Mouse (Mus musculus): ENCODE data around the gene Dcbld1.

Dcbld1 gene

DNA sequence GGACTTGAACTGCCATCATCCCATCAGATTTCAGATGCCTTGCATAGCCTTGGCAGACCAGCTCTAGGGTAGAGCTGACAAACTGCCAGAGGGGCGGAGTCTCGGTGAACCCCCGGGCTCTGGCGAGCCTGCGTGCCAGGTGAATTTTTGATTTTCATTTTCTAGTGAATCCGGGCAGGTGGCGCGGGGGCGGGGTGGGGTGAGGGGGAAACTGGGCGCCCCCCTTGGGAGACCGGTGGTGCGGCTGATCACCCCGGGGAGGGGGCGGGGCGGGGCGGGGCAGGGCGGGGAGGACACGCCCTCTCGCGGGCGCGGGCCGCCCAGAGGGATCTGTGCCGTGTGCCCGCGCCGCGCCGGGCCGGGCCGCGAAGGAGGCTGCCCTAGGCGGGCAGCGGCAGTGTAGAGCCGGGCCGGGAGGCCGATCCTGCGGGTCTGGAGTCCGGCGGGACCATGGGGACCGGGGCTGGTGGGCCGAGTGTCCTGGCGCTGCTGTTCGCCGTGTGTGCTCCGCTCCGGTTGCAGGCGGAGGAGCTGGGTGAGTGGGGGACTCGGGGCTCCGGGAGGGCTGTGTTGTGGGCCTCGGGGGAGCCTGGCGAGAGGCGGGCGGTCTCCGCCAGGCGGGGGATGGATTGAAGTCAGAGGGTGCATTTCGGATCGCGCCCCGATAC, at the start of gene Dcbld1:
TSS of gene Dcbld1 (plus strand) at position 319 of the 668 bp plus-strand sequence.
- DNase-seq (ENCODE audit: low spot score): peak; percentile 56

DNA sequence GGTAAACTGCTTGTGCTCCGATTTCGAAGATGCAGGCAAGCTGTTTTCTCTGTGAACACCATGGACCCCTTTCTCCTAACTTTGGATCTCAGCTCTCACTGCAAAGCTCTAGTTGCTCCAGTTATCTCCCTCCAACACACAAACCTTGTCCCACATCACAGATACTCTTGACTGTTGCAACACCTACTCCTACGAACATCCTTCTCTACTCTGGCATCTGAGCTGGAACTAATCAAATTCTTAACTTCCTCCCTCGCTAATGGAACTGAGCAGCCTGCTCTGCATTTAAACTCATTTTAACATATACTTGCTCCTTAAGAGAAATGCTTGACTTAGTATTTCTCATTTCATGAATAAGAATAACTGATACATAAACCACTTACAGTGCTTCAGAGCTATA, 47.5 kb upstream of the Dcbld1 start:
- no peak for DNase-seq (ENCODE audit: low spot score)

DNA sequence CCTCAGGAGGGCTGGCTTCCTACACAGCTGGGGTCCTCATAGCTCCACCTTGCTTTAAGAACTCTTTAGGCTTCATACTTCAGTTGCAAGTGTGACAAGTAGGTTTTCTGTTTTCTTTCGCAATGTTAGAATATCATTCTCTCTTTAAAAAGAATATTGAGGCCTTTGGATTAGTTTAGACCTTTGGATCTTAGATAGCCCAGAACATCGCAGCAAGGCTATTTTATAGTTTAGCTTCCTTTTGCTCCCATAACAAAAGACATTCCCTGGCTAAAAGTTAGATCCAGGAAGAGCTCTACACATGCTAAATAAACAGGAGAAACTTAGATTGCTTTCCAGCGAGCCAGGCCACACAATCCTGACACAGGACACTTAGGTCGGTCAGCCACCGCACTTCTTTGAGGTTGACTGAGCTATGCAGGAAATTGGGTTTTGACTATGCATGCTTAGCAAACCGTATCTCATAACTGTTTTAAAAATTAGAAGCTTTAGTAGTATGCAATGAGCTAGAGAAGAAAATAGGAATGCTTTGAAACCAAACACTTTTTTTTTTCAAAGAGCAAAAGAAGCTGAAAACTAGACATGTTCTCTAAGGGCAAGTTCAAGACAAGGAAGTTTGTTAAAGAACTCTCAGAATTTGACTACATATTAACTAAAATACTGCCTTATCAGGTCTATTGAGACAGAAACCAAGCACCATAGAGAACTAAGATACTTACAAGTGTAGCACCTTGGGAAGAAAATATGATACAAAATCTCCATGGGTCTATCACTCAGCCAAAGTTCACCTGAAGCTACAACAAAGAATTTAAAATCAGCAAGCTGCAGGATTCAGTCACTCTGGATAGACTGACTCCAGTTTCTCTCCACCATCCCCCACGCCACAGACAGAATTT, 38.2 kb upstream of the Dcbld1 start, which contains the start of gene Ros1:
TSS of gene Ros1 (minus strand) at position 288 of the 896 bp plus-strand sequence.
- DNase-seq (ENCODE audit: low spot score): no peak

DNA sequence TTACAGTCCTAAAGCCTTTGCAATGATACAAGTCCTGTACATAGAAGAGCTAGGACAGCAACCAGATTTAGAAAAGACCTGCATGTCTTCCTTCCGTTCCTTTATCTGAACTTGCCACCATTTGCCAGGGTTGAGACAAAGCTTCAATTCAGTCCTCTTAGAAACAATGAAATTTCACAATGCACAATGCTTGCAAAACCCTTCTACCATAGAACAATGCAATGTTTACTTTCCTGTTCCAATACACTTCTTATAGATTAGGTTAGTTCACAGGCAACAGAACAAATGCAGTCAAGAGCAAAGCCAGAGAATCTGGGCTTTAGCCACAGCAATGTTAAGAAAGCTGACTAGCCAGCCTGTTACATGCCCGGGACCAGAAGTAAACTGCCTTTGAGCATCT, 29.4 kb upstream of the Dcbld1 start:
- DNase-seq (ENCODE audit: low spot score): no peak

DNA sequence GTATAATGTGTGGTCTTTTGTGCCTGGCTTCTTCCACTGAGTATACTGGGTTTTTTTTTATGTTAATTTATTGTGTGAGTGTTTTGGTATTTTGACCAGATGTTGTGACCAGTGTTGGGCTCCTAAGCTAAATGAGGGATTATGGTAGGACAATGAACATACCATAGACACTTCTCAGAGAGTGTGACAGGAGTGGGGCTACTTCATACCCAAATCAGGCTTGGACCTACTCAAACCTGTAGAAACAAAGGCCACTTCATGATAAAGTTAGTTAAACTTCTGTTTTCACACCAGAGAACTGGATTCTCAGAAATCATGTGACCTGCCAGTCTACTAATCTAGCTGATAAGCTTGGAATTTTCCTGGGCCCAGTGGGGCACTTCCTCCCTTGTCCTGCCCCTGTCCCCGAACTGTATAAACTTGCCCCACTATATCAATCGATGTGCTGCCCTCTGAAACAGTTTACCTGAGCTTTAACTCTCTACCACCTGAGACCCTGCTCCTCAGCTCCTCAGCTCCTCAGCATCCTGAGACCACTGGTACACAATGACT, 18.1 kb upstream of the Dcbld1 start:
- no peak for DNase-seq (ENCODE audit: low spot score)

DNA sequence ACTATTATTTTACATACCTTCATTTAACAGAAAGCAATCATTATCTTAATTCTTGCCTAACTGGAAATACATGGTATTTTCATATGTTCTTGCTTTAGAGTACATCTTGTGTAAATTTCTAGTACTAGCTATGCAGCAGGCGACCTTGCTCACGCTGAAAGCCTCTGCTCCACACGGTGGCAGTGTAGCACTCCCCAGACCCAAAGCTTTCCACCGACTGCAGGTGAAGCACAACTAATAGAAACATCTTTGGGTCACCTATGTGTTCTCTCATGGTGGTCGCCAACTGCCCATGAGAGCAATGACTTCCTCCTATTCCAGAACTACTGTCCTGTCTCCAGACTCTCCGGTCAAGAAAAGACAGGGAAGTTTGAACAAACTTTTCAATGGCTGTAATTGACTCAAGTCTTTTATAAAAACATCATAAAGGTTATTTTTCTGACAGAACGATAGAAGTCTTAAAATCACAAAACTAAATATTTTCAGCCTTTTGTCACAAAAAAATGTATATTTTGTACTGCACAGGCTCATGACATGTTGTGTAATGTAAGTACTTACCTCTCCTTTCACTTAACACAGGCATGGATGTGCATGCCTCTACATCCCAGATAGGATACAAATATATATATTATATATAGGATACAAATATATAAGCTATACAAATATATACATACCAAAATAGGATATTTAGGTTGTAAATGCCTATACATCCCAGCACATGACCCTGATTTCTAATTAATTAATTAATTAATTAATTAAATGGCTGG, 16.4 kb upstream of the Dcbld1 start:
- peak; percentile 66 for DNase-seq (ENCODE audit: low spot score)

DNA sequence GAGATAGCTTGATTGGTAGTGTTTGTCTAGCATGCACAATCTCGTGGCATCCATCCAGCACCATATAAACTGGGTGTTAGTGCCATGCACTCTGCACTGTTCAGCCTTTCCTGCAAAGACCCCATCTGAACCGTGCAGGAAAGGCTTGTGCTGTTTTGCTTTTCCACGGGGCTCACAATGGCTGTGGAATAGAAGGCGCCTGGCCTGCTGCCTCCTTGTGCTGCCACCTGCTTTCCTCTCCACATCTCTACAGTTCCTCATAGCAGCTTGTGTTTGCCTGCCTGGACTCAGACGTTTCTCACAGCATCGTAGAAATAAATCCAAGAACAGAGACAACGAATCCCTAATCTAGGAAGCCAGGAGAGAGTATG, 15.9 kb upstream of the Dcbld1 start:
- DNase-seq (ENCODE audit: low spot score): peak; percentile 18

DNA sequence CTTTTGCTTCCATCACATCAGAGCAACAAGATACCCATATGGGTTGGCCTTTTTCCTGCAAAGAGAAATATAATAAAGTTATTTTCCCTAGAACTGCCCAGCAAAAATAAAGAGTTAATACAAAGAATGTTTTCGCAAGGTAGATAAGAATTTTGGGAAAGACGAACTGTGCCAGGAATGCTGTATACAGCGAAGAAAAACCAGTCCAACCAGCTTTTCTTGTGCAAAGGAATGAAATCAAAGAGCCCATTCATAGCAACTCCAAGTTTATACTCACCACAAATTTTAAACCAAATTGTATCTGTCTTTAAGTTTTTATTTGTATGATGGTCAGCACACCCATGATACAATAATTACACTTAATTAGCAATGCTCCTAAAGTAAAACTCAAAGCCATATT, 13.8 kb upstream of the Dcbld1 start:
- no peak for DNase-seq (ENCODE audit: low spot score)

DNA sequence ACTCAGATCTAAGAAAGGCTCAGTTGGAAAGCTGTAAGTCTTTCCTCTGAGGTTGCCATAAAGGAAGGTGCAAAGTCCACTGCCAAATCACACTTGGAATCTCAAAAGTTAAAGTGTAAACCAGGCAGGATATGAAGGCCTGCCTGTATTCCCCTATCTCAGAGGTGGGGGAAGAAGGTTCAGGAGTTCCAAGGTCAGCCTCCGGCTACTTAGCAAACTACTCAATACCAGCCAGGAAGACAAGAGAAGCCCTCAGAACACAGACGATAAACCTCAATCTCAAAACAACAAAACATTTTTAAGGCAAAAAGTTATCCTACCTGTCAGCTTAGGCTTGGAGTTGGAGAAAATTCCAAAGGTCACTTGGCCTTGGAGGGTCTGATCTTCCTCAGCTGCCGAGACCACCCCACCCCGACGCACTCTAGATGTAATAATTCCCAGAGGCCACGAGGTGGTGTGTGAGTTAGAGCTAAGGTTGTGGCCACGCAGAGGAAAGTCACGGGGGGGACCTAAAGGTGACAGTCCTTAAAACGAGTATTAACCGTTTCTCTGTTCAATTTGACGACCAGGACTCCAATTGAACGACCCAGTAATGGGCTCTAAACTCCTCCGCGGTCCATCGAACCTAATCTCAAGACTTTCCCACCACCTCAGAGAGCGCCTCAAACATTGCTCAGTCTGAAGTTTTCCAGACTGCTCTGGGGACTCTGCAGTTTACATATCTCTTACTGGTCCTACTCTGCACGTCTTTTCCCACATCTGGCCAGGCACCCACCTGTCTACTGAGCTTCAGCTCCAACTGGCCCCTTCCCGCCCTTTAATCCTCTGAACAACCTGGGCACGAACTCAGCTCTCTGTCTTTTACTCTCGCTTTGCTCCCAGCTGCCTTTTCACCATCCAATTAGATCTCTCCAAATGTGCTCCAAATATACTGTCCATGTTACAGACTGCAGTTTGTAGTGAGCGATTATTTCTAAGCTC, 933 bp upstream of the Dcbld1 start:
- DNase-seq (ENCODE audit: low spot score): peak; percentile 17

DNA sequence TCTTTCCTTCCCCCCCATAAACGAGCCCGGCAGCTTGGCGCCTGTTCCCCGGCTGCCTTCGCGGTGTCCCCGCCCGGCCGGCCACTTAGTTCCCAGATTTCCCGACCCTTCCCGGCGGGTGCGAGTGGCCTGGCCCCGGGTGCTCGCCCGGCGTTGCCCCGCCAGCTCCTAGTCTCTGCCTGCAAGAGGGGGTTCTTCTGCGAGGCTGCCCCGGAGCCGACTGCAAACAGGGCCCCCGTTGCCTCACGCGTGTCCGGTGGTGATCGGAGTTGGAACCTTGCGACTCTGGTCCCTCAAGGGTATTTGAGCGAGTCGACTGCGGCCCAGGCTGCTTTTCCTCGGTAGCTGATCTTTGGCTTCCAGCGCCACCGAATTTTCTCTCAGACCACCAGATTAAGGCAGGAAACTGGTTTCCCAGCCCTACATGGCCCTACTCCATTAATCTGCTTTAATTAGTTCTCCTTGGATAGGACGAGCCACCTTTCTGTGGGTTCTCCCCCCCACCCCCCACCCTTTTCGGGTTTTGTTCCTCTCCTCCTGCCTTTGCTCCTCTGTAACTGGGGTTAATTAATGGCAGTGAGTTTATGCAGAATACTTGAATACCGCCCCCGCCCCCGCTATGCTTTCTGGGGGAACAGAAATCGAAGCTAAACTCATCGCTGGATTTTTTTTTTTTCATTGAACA, 692 bp downstream of the Dcbld1 start:
- DNase-seq (ENCODE audit: low spot score): peak; percentile 11

DNA sequence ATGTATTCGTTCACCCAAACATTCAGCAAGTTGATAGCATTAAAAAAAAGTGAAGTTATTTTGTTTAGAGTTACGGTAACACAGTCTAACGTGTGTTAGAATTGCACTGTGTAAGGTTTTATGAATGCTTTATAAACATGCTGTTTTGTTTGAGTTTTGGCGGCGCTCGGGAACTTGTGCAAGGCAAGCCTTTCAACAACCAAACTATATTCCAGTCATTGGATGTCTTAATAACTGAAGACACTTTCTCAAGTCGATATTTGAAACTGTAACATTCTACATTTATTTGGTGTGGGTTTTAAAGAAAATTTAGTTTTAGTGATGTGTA, 1.2 kb downstream of the Dcbld1 start:
- no peak for DNase-seq (ENCODE audit: low spot score)

DNA sequence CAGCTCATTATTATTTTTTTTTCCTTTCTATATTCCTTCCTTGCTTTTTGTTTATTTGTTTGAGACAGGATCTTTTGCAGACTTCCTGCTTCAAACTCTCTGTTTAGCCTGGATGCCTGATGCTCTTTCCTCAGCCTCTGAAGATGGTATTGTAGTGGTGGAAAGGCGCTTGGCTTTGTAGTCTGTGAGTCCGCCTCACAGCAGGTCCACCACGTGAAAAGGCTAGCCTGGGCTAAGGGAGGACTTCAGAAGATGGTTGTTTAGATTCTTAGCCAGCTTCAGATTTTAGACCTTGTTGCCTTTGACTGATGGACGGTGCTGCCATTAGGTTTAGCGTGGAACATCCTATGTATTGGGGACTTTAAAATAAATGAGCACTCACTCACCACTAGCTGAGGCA, 2.0 kb downstream of the Dcbld1 start:
- no peak for DNase-seq (ENCODE audit: low spot score)

DNA sequence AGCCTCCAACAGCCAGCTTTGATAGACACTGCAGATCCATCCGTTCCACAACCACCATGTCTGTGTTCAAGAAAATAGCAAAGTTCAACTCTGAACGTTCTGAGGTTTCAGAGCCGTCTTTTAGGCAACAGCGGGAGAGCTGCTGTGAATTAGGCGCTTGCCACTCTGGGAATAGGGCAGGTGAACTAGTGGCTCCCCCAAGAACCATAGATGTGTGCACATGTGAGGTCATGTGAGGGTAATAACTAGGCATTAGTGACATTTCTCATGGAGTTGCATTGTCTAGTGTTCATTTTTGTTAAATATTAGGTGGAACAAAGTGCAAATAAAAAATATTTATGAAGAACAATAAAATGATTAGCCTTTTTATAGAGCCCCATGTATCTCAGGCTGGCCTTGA, 8.6 kb downstream of the Dcbld1 start:
- no peak for DNase-seq (ENCODE audit: low spot score)

DNA sequence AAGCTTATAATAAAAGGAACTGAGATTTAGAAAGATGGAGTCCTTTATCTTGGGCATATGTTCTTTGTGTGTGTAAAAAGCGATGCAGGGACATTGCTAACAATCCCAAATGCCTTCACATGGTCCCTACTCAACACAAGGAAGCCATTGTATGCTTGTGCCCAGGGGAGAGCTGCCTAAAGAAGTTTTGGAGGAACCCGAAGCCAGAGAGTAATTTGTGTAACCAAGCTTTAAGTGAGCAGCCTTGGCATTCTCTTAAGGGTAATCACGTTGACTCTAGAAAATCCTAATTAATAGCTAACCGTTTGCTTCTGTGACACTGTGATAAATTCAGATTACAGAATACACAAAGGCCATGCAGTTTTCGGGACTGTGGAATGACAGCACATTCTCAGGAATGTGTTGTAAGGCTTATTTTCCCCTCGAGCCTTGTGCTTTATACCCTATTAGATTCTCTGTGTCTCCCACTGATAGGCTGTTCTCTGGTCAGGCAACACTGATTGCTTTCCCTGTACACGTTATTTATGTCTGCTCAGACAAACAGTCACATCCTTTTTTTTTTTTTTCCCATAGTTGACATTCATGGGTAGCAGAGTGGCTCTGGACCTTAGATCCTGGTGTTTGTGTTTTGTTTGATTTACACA, 9.4 kb downstream of the Dcbld1 start:
- DNase-seq (ENCODE audit: low spot score): no peak

DNA sequence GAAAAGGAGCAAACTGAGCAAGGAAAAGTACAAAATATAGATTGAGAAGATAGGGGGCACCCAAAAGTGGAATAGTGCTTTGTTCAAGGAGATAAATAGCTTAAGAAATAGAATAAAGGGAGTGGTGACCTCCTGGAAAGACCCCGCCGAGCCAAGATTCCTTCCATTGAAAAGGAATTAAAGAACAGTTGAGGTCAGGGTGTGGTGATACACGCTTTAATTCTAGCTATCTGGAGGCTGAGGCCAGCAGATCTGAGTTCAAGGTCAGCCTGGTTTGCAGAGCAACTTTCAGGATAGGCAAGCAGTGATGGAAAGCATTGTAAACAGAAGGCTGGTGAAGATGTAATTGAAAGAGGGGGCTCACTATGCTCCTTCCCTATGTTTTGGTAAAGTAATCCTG, 12.8 kb downstream of the Dcbld1 start:
- DNase-seq (ENCODE audit: low spot score): no peak

DNA sequence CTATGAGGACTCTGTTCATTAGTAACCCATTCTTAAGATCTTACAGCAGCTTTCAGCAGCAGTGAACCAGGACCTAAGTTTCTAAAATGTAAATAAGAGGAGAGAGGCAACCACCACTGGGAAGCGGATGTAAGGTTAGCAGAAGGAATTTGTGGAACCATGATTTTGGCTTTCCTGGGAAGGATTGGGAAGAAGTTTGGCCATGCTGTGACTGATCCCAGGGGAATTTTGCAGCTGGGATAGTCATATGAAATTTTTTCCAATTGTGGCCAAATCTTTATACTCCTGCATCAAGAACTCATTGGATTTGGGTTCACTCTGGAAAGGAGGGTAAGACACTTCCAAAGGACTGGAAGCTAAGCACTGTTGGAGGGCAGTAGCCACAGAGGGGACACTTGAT, 18.8 kb downstream of the Dcbld1 start:
- no peak for DNase-seq (ENCODE audit: low spot score)

DNA sequence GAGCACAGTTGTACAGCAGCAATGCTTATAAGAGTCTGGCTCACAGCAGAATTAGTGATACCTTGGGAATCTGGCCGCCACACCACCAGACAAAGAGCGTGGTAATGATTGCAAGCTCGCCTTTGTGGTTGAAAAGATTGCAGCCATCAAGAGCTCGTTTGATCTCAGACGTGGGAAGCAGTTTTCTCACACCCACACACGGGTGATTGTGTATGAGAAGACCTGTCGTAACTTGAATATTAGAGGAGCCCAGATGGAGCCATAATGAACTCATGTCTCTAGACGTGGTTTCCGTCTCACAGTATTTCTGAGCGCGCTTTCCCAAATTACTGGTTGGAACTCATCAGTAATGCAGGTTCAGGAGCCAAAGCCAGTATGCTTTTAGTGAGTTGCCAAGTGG, 20.0 kb downstream of the Dcbld1 start:
- DNase-seq (ENCODE audit: low spot score): no peak

DNA sequence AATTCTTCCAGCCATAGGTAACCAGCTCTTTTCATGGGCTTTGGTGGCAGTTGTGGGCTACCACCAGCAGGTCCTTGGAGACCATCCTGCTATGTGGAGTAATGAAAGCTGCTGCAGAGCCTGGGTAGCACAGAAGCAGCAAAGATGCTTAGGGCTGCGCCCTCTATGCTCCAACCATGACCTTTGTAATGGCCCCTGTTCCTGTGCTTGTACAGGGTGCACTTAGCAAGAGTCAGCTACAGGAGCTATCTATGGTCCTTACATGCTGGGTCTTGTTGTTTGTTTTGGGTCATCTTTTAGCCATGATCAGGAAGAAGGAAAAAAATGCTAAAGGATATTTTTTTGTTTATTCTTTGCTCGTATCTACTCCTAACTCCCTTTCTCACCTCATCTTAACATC, 24.3 kb downstream of the Dcbld1 start:
- no peak for DNase-seq (ENCODE audit: low spot score)

DNA sequence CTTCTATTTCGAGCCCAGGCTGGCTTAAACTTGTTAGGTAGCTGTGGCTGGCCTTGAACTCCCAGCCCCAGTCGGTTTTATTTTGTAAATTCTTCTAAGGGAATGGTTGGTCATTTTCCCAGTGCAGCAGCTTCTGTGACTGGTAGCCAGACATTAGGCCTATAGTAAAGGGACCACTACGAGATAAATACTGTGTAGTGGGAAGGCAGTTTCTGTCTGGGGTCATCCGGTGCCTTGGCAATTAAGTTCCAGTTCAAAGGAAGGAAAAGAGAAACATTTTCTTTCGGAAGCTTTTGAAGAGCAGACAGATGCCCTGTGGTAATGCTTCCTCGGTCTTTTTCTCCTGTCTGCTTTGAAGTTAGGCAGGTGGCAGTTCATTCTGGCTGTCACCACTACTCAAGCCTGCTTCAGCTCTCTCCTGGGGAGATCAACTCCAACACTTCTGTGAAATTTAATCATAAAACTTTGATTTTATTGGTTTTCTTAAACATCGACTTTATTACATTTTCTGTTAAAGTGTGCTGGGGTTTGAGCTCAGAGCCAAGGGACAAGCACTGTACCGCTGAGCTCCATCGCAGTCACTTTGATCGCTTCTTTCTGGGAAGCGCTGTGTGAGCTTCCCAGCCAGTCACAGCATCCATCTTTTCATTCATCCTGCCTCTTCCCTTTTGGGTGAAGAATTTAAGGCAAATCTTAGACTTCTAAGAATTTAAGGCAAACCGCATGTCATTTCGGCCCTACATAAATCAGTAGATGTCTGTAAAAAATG, 24.9 kb downstream of the Dcbld1 start:
- DNase-seq (ENCODE audit: low spot score): no peak

DNA sequence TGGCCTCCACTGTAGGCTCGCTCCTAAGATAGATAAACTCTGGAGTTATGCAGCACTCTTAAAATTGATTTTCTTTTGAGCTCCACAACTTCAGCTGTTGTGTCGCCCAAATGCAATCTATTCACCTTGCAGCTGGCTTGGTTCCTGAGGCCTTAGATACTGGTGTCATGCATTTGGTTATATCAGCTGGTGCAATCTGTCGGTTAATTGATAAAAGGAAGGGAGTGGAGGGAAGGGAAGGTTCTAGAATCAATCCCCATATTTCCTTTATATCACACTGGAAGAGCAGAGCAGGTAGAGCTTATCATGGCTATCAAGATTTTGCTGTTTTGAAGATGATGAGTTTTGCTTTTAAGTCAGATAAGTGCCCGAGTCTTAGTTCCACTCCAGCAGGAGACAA, 26.8 kb downstream of the Dcbld1 start:
- DNase-seq (ENCODE audit: low spot score): no peak
